14 mouse cellular contexts compared by ENCODE assay signal in the genomic region with DNA sequence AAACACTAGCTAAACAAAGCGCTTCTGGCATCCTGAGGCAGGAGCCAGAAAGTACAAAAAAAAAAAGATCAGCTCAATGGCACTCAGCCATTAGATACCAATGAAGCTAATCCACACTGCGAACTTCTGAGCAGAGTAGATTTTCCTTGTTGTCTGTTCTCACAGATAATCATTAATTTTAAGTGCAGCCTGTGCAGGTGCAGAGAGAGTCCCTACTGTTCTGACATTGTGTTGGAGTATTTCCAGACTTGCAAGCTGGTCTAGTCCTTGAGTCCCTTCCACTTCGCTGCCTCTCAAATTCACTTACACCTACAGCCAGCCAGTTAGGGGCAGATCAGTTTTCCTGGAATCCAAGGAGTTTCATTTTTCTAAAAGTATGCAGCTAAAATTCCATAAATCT.
A peak's percentile ranks its signal among the peaks of the same experiment; 100 is the strongest.
DNase-seq lines count a peak whose midpoint lies in the region; ATAC-seq and TF ChIP-seq lines count a peak whose summit lies in the region.
"Had no signal": no experiment of that assay in that cellular context is flagged by ENCODE, and none has a peak within 500 bp of the region (broad histone marks: within the 10 kb centered on the region; RNA-seq: fewer than 3 reads in every experiment).

No protein-coding gene starts in this region.

- TF ChIP-seq CTCF in lung, postnatal 0 days (IDR thresholded peaks at IDR 0.05) = no peak

- no peak for TF ChIP-seq EP300 in lung, postnatal 0 days (IDR thresholded peaks at IDR 0.05)

- peak; percentile 27 for DNase-seq in embryonic facial prominence, embryonic 14.5 days (ENCODE audit: low spot score)
- no peak for DNase-seq in embryonic facial prominence, embryonic 10.5 days (ENCODE audit: low spot score)
- peak; percentile 12 for DNase-seq in lung, postnatal 0 days (ENCODE audit: low spot score)
- DNase-seq in lung, postnatal 36 days = no peak
- DNase-seq in cerebellum, adult 8-10 months = peak; percentile 24
- DNase-seq in layer of hippocampus, adult 9-11 months = peak; percentile 8
- DNase-seq in embryo, embryonic 9.5 days (ENCODE audit: extremely low spot score) = no peak
- DNase-seq: kidney, postnatal 36 days; liver; thymus, postnatal 14 days had no signal

- H3K4me1 ChIP-seq in embryonic facial prominence, embryonic 14.5 days (ENCODE audit: control insufficient read depth, insufficient read depth, low read length) = no peaks in the 10 kb centered on the region
- no peaks in the 10 kb centered on the region for H3K4me1 ChIP-seq in embryonic facial prominence, embryonic 10.5 days
- H3K4me1 ChIP-seq in lung, postnatal 0 days (ENCODE audit: insufficient read depth, low read depth, low read length) = no peaks in the 10 kb centered on the region
- H3K4me1 ChIP-seq: neural tube, embryonic 12.5 days had no signal

- WGBS in embryonic facial prominence, embryonic 14.5 days = 76% methylated on average over 3 of the region's 3 CpGs
- 87% methylated on average over 3 of the region's 3 CpGs for WGBS in embryonic facial prominence, embryonic 10.5 days
- WGBS in lung, postnatal 0 days = 44% methylated on average over 3 of the region's 3 CpGs

- peak; percentile 74; the same call in 1 of the 2 replicates for ATAC-seq in embryonic facial prominence, embryonic 14.5 days (ENCODE audit: low read depth)
- ATAC-seq in lung, postnatal 0 days = no peak
- no peak for ATAC-seq in activated CD4-positive, CD25-positive, alpha-beta regulatory T cell, adult 4 months

- H3K9ac ChIP-seq in embryonic facial prominence, embryonic 14.5 days (ENCODE audit: low read depth, low read length) = no peak overlapping the region
- no peak overlapping the region for H3K9ac ChIP-seq in lung, postnatal 0 days (replicated peaks; ENCODE audit: low read depth)
- H3K9ac ChIP-seq: neural tube, embryonic 12.5 days had no signal

- no peak overlapping the region for H3K4me2 ChIP-seq in embryonic facial prominence, embryonic 14.5 days (ENCODE audit: low read depth, low read length)
- H3K4me2 ChIP-seq in lung, postnatal 0 days (replicated peaks; ENCODE audit: low read depth, low read length) = no peak overlapping the region
- H3K4me2 ChIP-seq: neural tube, embryonic 12.5 days had no signal

- H3K27ac ChIP-seq in embryonic facial prominence, embryonic 14.5 days (replicated peaks; ENCODE audit: low read depth, low read length) = no peak overlapping the region
- H3K27ac ChIP-seq in embryonic facial prominence, embryonic 10.5 days (replicated peaks) = no peak overlapping the region
- no peak overlapping the region for H3K27ac ChIP-seq in lung, postnatal 0 days (ENCODE audit: low read length)
- H3K27ac ChIP-seq: macrophage; neural tube, embryonic 12.5 days had no signal

- no peak overlapping the region for H3K4me3 ChIP-seq in embryonic facial prominence, embryonic 14.5 days (ENCODE audit: low read depth, low read length)
- H3K4me3 ChIP-seq in embryonic facial prominence, embryonic 10.5 days = no peak overlapping the region
- H3K4me3 ChIP-seq in lung, postnatal 0 days (ENCODE audit: low read depth, low read length) = no peak overlapping the region
- H3K4me3 ChIP-seq: erythroblast, embryonic 14.5 days; neural tube, embryonic 12.5 days had no signal

- H3K9me3 ChIP-seq in embryonic facial prominence, embryonic 14.5 days (ENCODE audit: control insufficient read depth, low read length) = no peaks in the 10 kb centered on the region
- H3K9me3 ChIP-seq in embryonic facial prominence, embryonic 10.5 days = no peaks in the 10 kb centered on the region
- H3K9me3 ChIP-seq in lung, postnatal 0 days (ENCODE audit: low read length) = no peaks in the 10 kb centered on the region
- H3K9me3 ChIP-seq: neural tube, embryonic 12.5 days had no signal

- H3K27me3 ChIP-seq in embryonic facial prominence, embryonic 14.5 days (replicated peaks; ENCODE audit: control insufficient read depth, insufficient read depth, low read length) = no peaks in the 10 kb centered on the region
- H3K27me3 ChIP-seq in embryonic facial prominence, embryonic 10.5 days (replicated peaks; ENCODE audit: low read depth, poor library complexity, severe bottlenecking) = no peaks in the 10 kb centered on the region
- no peaks in the 10 kb centered on the region for H3K27me3 ChIP-seq in lung, postnatal 0 days (replicated peaks; ENCODE audit: insufficient read depth, low read length)
- H3K27me3 ChIP-seq: neural tube, embryonic 12.5 days had no signal

- no peaks in the 10 kb centered on the region for H3K36me3 ChIP-seq in embryonic facial prominence, embryonic 14.5 days (ENCODE audit: control insufficient read depth, insufficient read depth, low read length)
- no peaks in the 10 kb centered on the region for H3K36me3 ChIP-seq in embryonic facial prominence, embryonic 10.5 days (replicated peaks)
- H3K36me3 ChIP-seq in lung, postnatal 0 days (ENCODE audit: insufficient read depth, low read length) = no peaks in the 10 kb centered on the region
- H3K36me3 ChIP-seq: neural tube, embryonic 12.5 days had no signal

Comparison
In these comparisons a context has a peak if more than half of its experiments do, and no peak if none do; other contexts are left out.
1. DNase-seq: peak in embryonic facial prominence, embryonic 14.5 days (single experiment), lung, postnatal 0 days (single experiment), cerebellum, adult 8-10 months (single experiment) and layer of hippocampus, adult 9-11 months (single experiment); none in embryonic facial prominence, embryonic 10.5 days (single experiment), lung, postnatal 36 days (single experiment) and embryo, embryonic 9.5 days (single experiment).